Comparison of ENCODE assay signal across 20 mouse cellular contexts in the genomic region with DNA sequence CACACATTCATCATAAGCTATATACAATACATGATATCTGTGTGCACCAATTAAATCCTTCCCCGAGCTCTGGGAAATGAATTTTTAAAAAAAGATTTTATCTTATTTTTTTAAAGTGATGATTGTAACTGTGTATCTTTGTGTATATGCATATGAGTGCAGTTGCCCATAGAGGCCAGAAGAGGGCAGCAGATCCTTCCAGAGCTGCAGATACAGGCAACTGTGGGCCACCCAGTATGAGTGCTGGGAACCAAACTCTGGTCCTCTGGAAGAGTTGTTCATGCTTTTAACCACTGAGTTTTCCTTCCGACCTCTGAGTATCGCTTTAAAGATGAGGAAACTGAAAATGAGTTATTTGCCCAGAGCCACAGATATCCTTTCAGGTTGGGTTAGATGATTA. TPM values are rescaled to one million over a fixed set of nuclear protein-coding genes. Genes with fewer than 3 reads are reported as not detected.
DNase-seq lines count a peak whose midpoint lies in the region; ATAC-seq and TF ChIP-seq lines count a peak whose summit lies in the region.
"Had no signal": no experiment of that assay in that cellular context is flagged by ENCODE, and none has a peak within 500 bp of the region (broad histone marks: within the 10 kb centered on the region; RNA-seq: fewer than 3 reads in every experiment).

No protein-coding gene starts in this region.

- no peak for DNase-seq in forebrain, postnatal 0 days
- no peak for DNase-seq in liver, adult 2 months (ENCODE audit: extremely low read depth, low read depth, low spot score)
- no peak for DNase-seq in liver, embryonic 11.5 days (ENCODE audit: low spot score)
- DNase-seq in brain, embryonic 14.5 days (ENCODE audit: low read depth): no peak
- DNase-seq in heart, embryonic 10.5 days (ENCODE audit: low spot score): no peak
- no peak for DNase-seq in spleen, postnatal 36 days (ENCODE audit: low spot score in 2 of 2)
- DNase-seq: cerebellum, adult 11 months; gastrocnemius, postnatal 25 days; kidney, postnatal 25 days; lung, adult 18-20 months; right cerebral cortex, postnatal 25 days; thymus, postnatal 14 days had no signal

- ATAC-seq in forebrain, postnatal 0 days: no peak
- ATAC-seq in forebrain, embryonic 16.5 days: no peak
- ATAC-seq in liver, embryonic 11.5 days (replicated peaks; ENCODE audit: low FRiP score): no peak
- ATAC-seq: midbrain, embryonic 16.5 days had no signal

- no peak overlapping the region for H3K9ac ChIP-seq in forebrain, postnatal 0 days
- H3K9ac ChIP-seq in forebrain, embryonic 16.5 days (replicated peaks; ENCODE audit: low read depth, low read length): no peak overlapping the region
- H3K9ac ChIP-seq in liver, adult 2 months (ENCODE audit: low read depth, low read length): no peak overlapping the region
- H3K9ac ChIP-seq in liver, embryonic 11.5 days (ENCODE audit: low read depth, low read length): no peak overlapping the region
- H3K9ac ChIP-seq: heart, embryonic 12.5 days had no signal

- no peak for TF ChIP-seq POLR2A in liver, adult 2 months (IDR thresholded peaks at IDR 0.05; ENCODE audit: extremely low read depth, insufficient read depth, low read length)
- no peak for TF ChIP-seq POLR2A in brain, embryonic 14.5 days (IDR thresholded peaks at IDR 0.05; ENCODE audit: borderline replicate concordance, extremely low read depth, insufficient read depth, insufficient read length, poor library complexity, severe bottlenecking)

- no peaks in the 10 kb centered on the region for H3K9me3 ChIP-seq in forebrain, postnatal 0 days (ENCODE audit: low read length)
- peaks cover 3% of the 10 kb centered on the region for H3K9me3 ChIP-seq in forebrain, embryonic 16.5 days (ENCODE audit: control insufficient read depth, low read length)
- 0 out of 2 replicates have a peak, but pooled peaks cover 2% of the 10 kb centered on the region for H3K9me3 ChIP-seq in liver, embryonic 11.5 days (ENCODE audit: control insufficient read depth, low read length)
- H3K9me3 ChIP-seq in E14TG2a.4 (ENCODE audit: low read length): peaks cover 3% of the 10 kb centered on the region
- H3K9me3 ChIP-seq in heart, embryonic 10.5 days: no peaks in the 10 kb centered on the region

- no peaks in the 10 kb centered on the region for H3K36me3 ChIP-seq in forebrain, postnatal 0 days (ENCODE audit: insufficient read depth)
- no peaks in the 10 kb centered on the region for H3K36me3 ChIP-seq in forebrain, embryonic 16.5 days (ENCODE audit: control insufficient read depth, insufficient read depth)
- no peaks in the 10 kb centered on the region for H3K36me3 ChIP-seq in liver, adult 2 months (ENCODE audit: control insufficient read depth, insufficient read depth, low read length)
- no peaks in the 10 kb centered on the region for H3K36me3 ChIP-seq in liver, embryonic 11.5 days (ENCODE audit: control insufficient read depth, insufficient read depth, low read length)
- no peaks in the 10 kb centered on the region for H3K36me3 ChIP-seq in E14TG2a.4 (ENCODE audit: insufficient read depth, low read length)
- H3K36me3 ChIP-seq in heart, embryonic 10.5 days: no peaks in the 10 kb centered on the region
- H3K36me3 ChIP-seq: embryonic facial prominence, embryonic 10.5 days; heart, embryonic 12.5 days; limb, embryonic 10.5 days had no signal

- no peak overlapping the region for H3K4me2 ChIP-seq in forebrain, postnatal 0 days (ENCODE audit: low read depth)
- no peak overlapping the region for H3K4me2 ChIP-seq in forebrain, embryonic 16.5 days (ENCODE audit: low read length)
- no peak overlapping the region for H3K4me2 ChIP-seq in liver, embryonic 11.5 days
- H3K4me2 ChIP-seq: heart, embryonic 12.5 days had no signal

- no peak overlapping the region for H3K27ac ChIP-seq in forebrain, postnatal 0 days (ENCODE audit: low read depth, low read length)
- H3K27ac ChIP-seq in forebrain, embryonic 16.5 days (ENCODE audit: low read length): no peak overlapping the region
- H3K27ac ChIP-seq in liver, adult 2 months (replicated peaks; ENCODE audit: insufficient read depth, low read depth, low read length): no peak overlapping the region
- no peak overlapping the region for H3K27ac ChIP-seq in liver, embryonic 11.5 days (ENCODE audit: low read depth, low read length)
- H3K27ac ChIP-seq in heart, embryonic 10.5 days: no peak overlapping the region
- H3K27ac ChIP-seq: embryonic facial prominence, embryonic 10.5 days; limb, embryonic 10.5 days had no signal

- H3K4me3 ChIP-seq in forebrain, postnatal 0 days (ENCODE audit: low read depth, low read length): no peak overlapping the region
- H3K4me3 ChIP-seq in forebrain, embryonic 16.5 days (replicated peaks; ENCODE audit: low read length): no peak overlapping the region
- no peak overlapping the region for H3K4me3 ChIP-seq in liver, adult 2 months (ENCODE audit: insufficient read depth, low read depth, low read length)
- H3K4me3 ChIP-seq in liver, embryonic 11.5 days (ENCODE audit: low read depth, low read length): no peak overlapping the region
- H3K4me3 ChIP-seq in E14TG2a.4 (replicated peaks; ENCODE audit: low read length): no peak overlapping the region
- no peak overlapping the region for H3K4me3 ChIP-seq in heart, embryonic 10.5 days
- H3K4me3 ChIP-seq: embryonic facial prominence, embryonic 10.5 days; heart, embryonic 12.5 days; limb, embryonic 10.5 days had no signal

- TF ChIP-seq CTCF in forebrain, postnatal 0 days (IDR thresholded peaks at IDR 0.05; ENCODE audit: low read depth): peak; percentile 29; the same call in 1 of the 2 replicates
- peak; percentile 29; the same call in 1 of the 2 replicates for TF ChIP-seq CTCF in liver, adult 2 months (IDR thresholded peaks at IDR 0.05; ENCODE audit: low read depth, low read length)
- peak; percentile 60 for TF ChIP-seq CTCF in E14TG2a.4 (conservative IDR thresholded peaks at IDR 0.05; ENCODE audit: low read length)
- TF ChIP-seq CTCF in brain, embryonic 14.5 days (IDR thresholded peaks at IDR 0.05; ENCODE audit: borderline replicate concordance, extremely low read depth, insufficient read depth, insufficient read length): peak; percentile 14; the same call in 1 of the 2 replicates

- no peaks in the 10 kb centered on the region for H3K27me3 ChIP-seq in forebrain, postnatal 0 days (ENCODE audit: insufficient read depth, low read length)
- H3K27me3 ChIP-seq in forebrain, embryonic 16.5 days (replicated peaks; ENCODE audit: control insufficient read depth, insufficient read depth, low read length): no peaks in the 10 kb centered on the region
- no peaks in the 10 kb centered on the region for H3K27me3 ChIP-seq in liver, adult 2 months (ENCODE audit: control insufficient read depth, insufficient read depth, low read length)
- H3K27me3 ChIP-seq in liver, embryonic 11.5 days (replicated peaks; ENCODE audit: control insufficient read depth, insufficient read depth, low read length): no peaks in the 10 kb centered on the region
- H3K27me3 ChIP-seq in E14TG2a.4 (ENCODE audit: insufficient read depth, low read length): 0 out of 2 replicates have a peak, but pooled peaks cover 3% of the 10 kb centered on the region
- no peaks in the 10 kb centered on the region for H3K27me3 ChIP-seq in heart, embryonic 10.5 days (ENCODE audit: insufficient read depth, poor library complexity, severe bottlenecking)
- H3K27me3 ChIP-seq: heart, embryonic 12.5 days had no signal

- no peaks in the 10 kb centered on the region for H3K4me1 ChIP-seq in forebrain, postnatal 0 days (ENCODE audit: insufficient read depth)
- no peaks in the 10 kb centered on the region for H3K4me1 ChIP-seq in forebrain, embryonic 16.5 days (replicated peaks; ENCODE audit: control insufficient read depth, insufficient read depth, low read length)
- no peaks in the 10 kb centered on the region for H3K4me1 ChIP-seq in liver, adult 2 months (ENCODE audit: control insufficient read depth, insufficient read depth, low read length)
- no peaks in the 10 kb centered on the region for H3K4me1 ChIP-seq in liver, embryonic 11.5 days (replicated peaks; ENCODE audit: control insufficient read depth, insufficient read depth, low read length)
- 0 out of 2 replicates have a peak, but pooled peaks cover 6% of the 10 kb centered on the region for H3K4me1 ChIP-seq in E14TG2a.4 (replicated peaks; ENCODE audit: low read depth, low read length)
- peaks cover 21% of the 10 kb centered on the region for H3K4me1 ChIP-seq in heart, embryonic 10.5 days

- 97% methylated on average over 3 of the region's 3 CpGs for WGBS in forebrain, postnatal 0 days
- WGBS in forebrain, embryonic 16.5 days: 98% methylated on average over 3 of the region's 3 CpGs
- 97% methylated on average over 3 of the region's 3 CpGs for WGBS in liver, adult 2 months
- 88% methylated on average over 3 of the region's 3 CpGs for WGBS in liver, embryonic 11.5 days
- WGBS in heart, embryonic 10.5 days: 92% methylated on average over 3 of the region's 3 CpGs

- H3K79me2 ChIP-seq in liver, adult 2 months (ENCODE audit: control insufficient read depth, insufficient read depth, low read length): no peaks in the 10 kb centered on the region

RNA-seq across cellular contexts. Expression of gene Meox1, which starts 53.8 kb away (rescaled TPM):
- total RNA-seq in forebrain, postnatal 0 days (2014; rRNA removed): 1.1 and 2.0 TPM in 2 replicates
- 0.58 and 0.68 TPM in 2 replicates for polyA plus RNA-seq in forebrain, postnatal 0 days (2015; fragmentation: Nextera tagmentation; extraction: Ambion mirVana)
- 0.79 and 0.84 TPM in 2 replicates for polyA plus RNA-seq in forebrain, embryonic 16.5 days (2015; fragmentation: Nextera tagmentation; extraction: Ambion mirVana)
- total RNA-seq in liver, adult 2 months (2014; rRNA removed): 0.07 TPM in 1 of 2 replicates, not detected in the other
- polyA plus RNA-seq in liver, adult 2 months (2012; rRNA removed): 0.05 TPM in 1 of 2 replicates, not detected in the other
- polyA plus RNA-seq in liver, embryonic 11.5 days (2014; fragmentation: Nextera tagmentation; extraction: Ambion mirVana): 2.8 and 3.6 TPM in 2 replicates
- 0.35 and 0.36 TPM in 2 replicates for polyA plus RNA-seq in brain, embryonic 14.5 days (2012; rRNA removed)
- 5.7 and 8.2 TPM in 2 replicates for polyA plus RNA-seq in heart, embryonic 10.5 days (2016; fragmentation: Nextera tagmentation; extraction: Ambion mirVana)
- total RNA-seq: hematopoietic stem cell, adult 5-6 weeks; megakaryocyte progenitor cell, adult 5-6 weeks had no signal

RNA-seq across cellular contexts. Expression of gene Etv4, which starts 55.2 kb away (rescaled TPM):
- 24.2 and 25.1 TPM in 2 replicates for total RNA-seq in forebrain, postnatal 0 days (2014; rRNA removed)
- polyA plus RNA-seq in forebrain, postnatal 0 days (2015; fragmentation: Nextera tagmentation; extraction: Ambion mirVana): 15.9 and 16.8 TPM in 2 replicates
- polyA plus RNA-seq in forebrain, embryonic 16.5 days (2015; fragmentation: Nextera tagmentation; extraction: Ambion mirVana): 6.8 and 7.3 TPM in 2 replicates
- 0.18 TPM in 1 of 2 replicates, not detected in the other for total RNA-seq in liver, adult 2 months (2014; rRNA removed)
- polyA plus RNA-seq in liver, adult 2 months (2012; rRNA removed): 0.05 and 0.17 TPM in 2 replicates
- polyA plus RNA-seq in liver, embryonic 11.5 days (2014; fragmentation: Nextera tagmentation; extraction: Ambion mirVana): 3.3 and 3.9 TPM in 2 replicates
- 7.3 and 10.4 TPM in 2 replicates for polyA plus RNA-seq in brain, embryonic 14.5 days (2012; rRNA removed)
- polyA plus RNA-seq in heart, embryonic 10.5 days (2016; fragmentation: Nextera tagmentation; extraction: Ambion mirVana): 9.4 and 10.8 TPM in 2 replicates
- total RNA-seq: hematopoietic stem cell, adult 5-6 weeks had no signal
